Mouse (Mus musculus) ovary, adult 2 months (tissue): ENCODE results near the gene Rab30. TPM values are rescaled to one million over a fixed set of nuclear protein-coding genes. Genes with fewer than 3 reads are reported as not detected.

Source experiments
- polyA plus RNA-seq: library from polyadenylated mRNA; depleted of rRNA; stranded (reverse); fragments of >200 nt; gene quantifications from 2 replicates; pipeline ENCODE4 v1.2.3, GENCODE M21; 2012; rRNA removed

Rab30 gene
- 1.9 and 2.1 TPM in 2 replicates for polyA plus RNA-seq

GRCm38 (mm10) chr7:92741152-92741860 lies at the start of gene Rab30:
Gene Rab30, plus strand, starts transcription at chr7:92741603.

GRCm38 (mm10) chr7:92874116-92874675 lies 132.8 kb downstream of the Rab30 start, which contains the start of the genes Ddias and Prcp:
Gene Ddias, minus strand, starts transcription at chr7:92874247.
Gene Prcp, plus strand, starts transcription at chr7:92874470.

Other genes with a start within 250 kb of the Rab30 start
- 2.7 and 4.1 TPM in 2 replicates for gene Ccdc90b, start 180.5 kb upstream of the Rab30 start, polyA plus RNA-seq
- gene Ankrd42, start 104.5 kb upstream of the Rab30 start, polyA plus RNA-seq: 2.8 and 3.3 TPM in 2 replicates
- gene Pcf11, start 71.7 kb upstream of the Rab30 start, polyA plus RNA-seq: 9.2 and 12.1 TPM in 2 replicates
- gene Ddias, start 132.6 kb downstream of the Rab30 start, polyA plus RNA-seq: 0.09 and 0.17 TPM in 2 replicates
- gene Prcp, start 132.9 kb downstream of the Rab30 start, polyA plus RNA-seq: 18.3 and 20.6 TPM in 2 replicates